Mouse (Mus musculus) erythroblast, embryonic 14.5 days (primary cell): ENCODE measurements around the gene Fgg. TPM values are rescaled to one million over a fixed set of nuclear protein-coding genes. Genes with fewer than 3 reads are reported as not detected.

ENCODE experiments used
- H3K27me3 ChIP-seq: 2 replicates; pipeline ENCODE4 v1.6.1; 2012; ENCODE audit warnings: inconsistent platforms; ENCODE audit not compliant: control insufficient read depth
- H3K36me3 ChIP-seq: 2 replicates; pipeline ENCODE4 v1.6.1; 2012; ENCODE audit warnings: mild to moderate bottlenecking, inconsistent platforms; ENCODE audit not compliant: control insufficient read depth
- H3K4me1 ChIP-seq: 2 replicates; pipeline ENCODE4 v1.6.1; 2012; ENCODE audit warnings: inconsistent platforms; ENCODE audit not compliant: control insufficient read depth
- H3K4me3 ChIP-seq: replicated peaks from 2 replicates; pipeline ENCODE3; 2012; ENCODE audit warnings: moderate library complexity, mild to moderate bottlenecking, inconsistent platforms
- H3K9me3 ChIP-seq: 2 replicates; pipeline ENCODE4 v1.6.1; 2012; ENCODE audit warnings: low read length, inconsistent platforms, mixed read lengths; ENCODE audit not compliant: control insufficient read depth
- GATA1 ChIP-seq: IDR thresholded peaks from 2 replicates; pipeline ENCODE4 v1.6.1; 2012; ENCODE audit warnings: low read length, inconsistent platforms, mixed read lengths
- TAL1 ChIP-seq: IDR thresholded peaks from 3 replicates; pipeline ENCODE4 v1.6.1; 2012; ENCODE audit warnings: low read length, inconsistent platforms, mixed read lengths
- polyA plus RNA-seq: library from polyadenylated mRNA; stranded (reverse); fragments of >175 nt; gene quantifications from 2 replicates; pipeline ENCODE4 v1.2.3, GENCODE M21; 2012

The Fgg gene
- polyA plus RNA-seq, 1 experiment = not detected

DNA sequence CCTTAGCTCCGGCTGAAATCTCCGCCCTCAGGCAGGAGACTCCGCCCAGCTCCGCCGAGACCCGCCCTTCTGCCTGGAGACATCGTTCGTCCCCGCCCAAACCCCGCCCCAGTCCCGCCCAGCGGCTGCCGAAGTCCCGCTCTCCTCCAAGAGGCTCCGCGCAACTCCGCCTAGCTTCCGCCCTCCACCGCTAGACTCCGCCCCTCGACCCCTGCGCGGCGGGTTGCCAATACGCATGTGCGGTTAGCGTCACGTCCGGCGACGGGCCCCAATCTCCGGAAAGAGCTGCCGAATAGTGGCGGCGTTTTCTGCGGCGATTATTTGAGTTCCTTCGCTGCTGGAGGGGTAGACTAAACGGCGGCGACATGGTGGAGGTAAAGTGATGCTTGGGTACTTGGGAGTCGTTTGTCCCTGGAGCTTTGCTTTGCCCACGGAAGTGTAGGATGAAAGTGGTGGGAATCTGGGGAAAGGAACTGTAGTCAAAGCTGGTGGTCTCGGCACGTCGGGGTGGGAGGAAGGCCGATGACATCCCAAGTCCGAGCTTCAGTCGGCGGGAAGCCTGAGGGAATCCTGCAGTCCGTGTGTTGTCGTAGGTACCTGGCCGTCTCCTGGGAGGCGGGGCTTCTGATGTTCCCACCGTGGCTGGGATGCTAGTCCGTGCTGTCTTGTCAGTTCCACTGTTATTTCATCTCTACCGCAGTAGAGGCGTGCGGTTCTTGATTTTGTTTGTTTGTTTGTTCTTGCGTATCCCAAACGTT lies 47.9 kb downstream of the Fgg start, which contains the start of gene Plrg1:
TSS of gene Plrg1 (plus strand) at position 242 of the 758 bp plus-strand sequence.
- H3K27me3 ChIP-seq = no peaks in the 10 kb centered on the region
- no peaks in the 10 kb centered on the region for H3K9me3 ChIP-seq
- peaks cover 36% of the 10 kb centered on the region for H3K36me3 ChIP-seq
- H3K4me1 ChIP-seq = peaks cover 28% of the 10 kb centered on the region
- H3K4me3 ChIP-seq = peak within 1 kb of the TSS; percentile 100
- TF ChIP-seq TAL1 (no peak), GATA1 (no peak)

DNA sequence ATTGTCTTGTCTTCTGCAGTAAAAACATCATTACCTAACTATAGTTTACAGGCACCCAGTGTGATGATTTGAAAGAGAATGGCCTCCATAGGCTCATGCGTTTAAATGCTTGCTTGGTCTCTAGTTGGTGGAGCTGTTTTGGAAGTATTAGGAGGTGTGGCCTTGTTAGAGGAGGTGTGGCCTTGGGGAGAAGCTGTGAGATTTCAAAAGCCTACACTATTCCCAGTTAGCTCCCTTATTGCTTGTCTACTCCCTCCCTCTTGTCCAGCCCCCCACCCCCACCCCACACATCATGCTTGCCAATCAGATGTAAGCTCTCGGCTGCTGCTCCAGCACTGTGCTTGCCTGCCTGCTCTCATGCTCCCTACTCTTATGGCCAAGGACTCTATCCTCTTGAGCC lies 49.5 kb downstream of the Fgg start:
- TF ChIP-seq TAL1 (no peak), GATA1 (no peak)
- Histone ChIP-seq H3K9me3 (no peaks in the 10 kb centered on the region), H3K4me1 (peaks cover 28% of the 10 kb centered on the region), H3K27me3 (no peaks in the 10 kb centered on the region), H3K36me3 (peaks cover 52% of the 10 kb centered on the region), H3K4me3 (no peak overlapping the region)

Other genes starting within 250 kb of the Fgg start
- gene Rbm46, start 131.2 kb upstream of the Fgg start, polyA plus RNA-seq = not detected in 2 replicates
- not detected in 2 replicates for gene Lrat, start 103.8 kb upstream of the Fgg start, polyA plus RNA-seq
- 0.16 and 0.37 TPM in 2 replicates for gene Fga, start 18.4 kb downstream of the Fgg start, polyA plus RNA-seq
- gene Fgb, start 42.1 kb downstream of the Fgg start, polyA plus RNA-seq = 0.03 and 0.04 TPM in 2 replicates
- gene Plrg1, start 47.8 kb downstream of the Fgg start, polyA plus RNA-seq = 0.37 and 0.80 TPM in 2 replicates
- gene Dchs2, start 120.2 kb downstream of the Fgg start, polyA plus RNA-seq = under 0.01 TPM in 1 of 2 replicates, not detected in the other